Mouse (Mus musculus) CH12.LX (cell line): ENCODE data around the gene Ly6g5b. TPM values are rescaled to one million over a fixed set of nuclear protein-coding genes. Genes with fewer than 3 reads are reported as not detected.

Experiments
- DNase-seq: peaks from one replicate; pipeline ENCODE4 v3.0.0-alpha.2; 2013; ENCODE audit errors: extremely low read depth
- H3K27ac ChIP-seq: 2 replicates; pipeline ENCODE4 v1.5.1; 2012; ENCODE audit warnings: low read depth, mild to moderate bottlenecking, control low read depth, moderate library complexity; ENCODE audit not compliant: insufficient read depth
- H3K27me3 ChIP-seq: replicated peaks from 2 replicates; pipeline ENCODE3; 2012; ENCODE audit warnings: inconsistent platforms
- H3K36me3 ChIP-seq, 2 experiments: replicated peaks in 1 of 2; 2 replicates each; pipeline versions ENCODE3 to v1.6.1; 2012; ENCODE audit warnings: inconsistent platforms in 1 of 2, low read length in 1 of 2, mild to moderate bottlenecking in 1 of 2, mixed read lengths in 1 of 2, moderate library complexity in 1 of 2; ENCODE audit not compliant: control insufficient read depth in 1 of 2, insufficient read depth in 1 of 2
- H3K4me1 ChIP-seq, 2 experiments: 2 replicates each; pipeline ENCODE4 v1.6.1; 2012; ENCODE audit warnings: inconsistent platforms in 1 of 2, moderate library complexity in 1 of 2; ENCODE audit not compliant: insufficient read depth in 2 of 2, control insufficient read depth in 1 of 2
- H3K4me2 ChIP-seq: 2 replicates; pipeline ENCODE4 v1.6.1; 2012; ENCODE audit warnings: low read depth, mild to moderate bottlenecking, control low read depth; ENCODE audit not compliant: poor library complexity, insufficient read depth, severe bottlenecking
- H3K4me3 ChIP-seq, 3 experiments: fragments of 150-350 bp in 1 of 3; sonication (generic) in 1 of 3; replicated peaks in 1 of 3; 2 replicates each; pipeline versions ENCODE3 to v1.5.1; 2011 to 2012; ENCODE audit warnings: low read depth in 2 of 3, low read length in 2 of 3, mild to moderate bottlenecking in 2 of 3, moderate library complexity in 2 of 3, control low read depth in 1 of 3, improper control_type of control experiment in 1 of 3, inconsistent platforms in 1 of 3, mixed read lengths in 1 of 3; ENCODE audit not compliant: poor library complexity in 1 of 3
- H3K79me2 ChIP-seq: replicated peaks from 2 replicates; pipeline ENCODE4 v1.6.1; 2012; ENCODE audit warnings: mild to moderate bottlenecking, moderate library complexity; ENCODE audit not compliant: control insufficient read depth, poor library complexity, insufficient read depth, severe bottlenecking; ENCODE audit errors: extremely low read depth
- H3K9ac ChIP-seq: 2 replicates; pipeline ENCODE4 v1.6.1; 2012; ENCODE audit warnings: low read depth, mild to moderate bottlenecking, control low read depth, moderate library complexity; ENCODE audit not compliant: insufficient read depth
- H3K9me3 ChIP-seq: replicated peaks from 2 replicates; pipeline ENCODE3; 2012; ENCODE audit warnings: low read length, inconsistent platforms, mixed read lengths
- BHLHE40 ChIP-seq: IDR thresholded peaks from 2 replicates; pipeline ENCODE4 v1.6.1; 2011; ENCODE audit warnings: mild to moderate bottlenecking, low read depth, low read length, improper control_type of control experiment
- CHD2 ChIP-seq: IDR thresholded peaks from 2 replicates; pipeline ENCODE4 v1.6.1; 2011; ENCODE audit warnings: low read length, improper control_type of control experiment
- CTCF ChIP-seq, 2 experiments: IDR thresholded peaks in 1 of 2; conservative IDR thresholded peaks in 1 of 2; 2 replicates each; pipeline ENCODE4 v1.5.1; 2011 to 2012; ENCODE audit warnings: low read depth in 2 of 2, low read length in 2 of 2, improper control_type of control experiment in 1 of 2, inconsistent platforms in 1 of 2, mild to moderate bottlenecking in 1 of 2, moderate library complexity in 1 of 2
- E2F4 ChIP-seq: IDR thresholded peaks from 2 replicates; pipeline ENCODE4 v1.6.1; 2011; ENCODE audit warnings: low read depth, low read length, improper control_type of control experiment; ENCODE audit not compliant: insufficient replicate concordance
- EP300 ChIP-seq: IDR thresholded peaks from 2 replicates; pipeline ENCODE4 v1.6.1; 2011; ENCODE audit warnings: low read length, improper control_type of control experiment
- ETS1 ChIP-seq: conservative IDR thresholded peaks from 2 replicates; pipeline ENCODE4 v1.6.1; 2012; ENCODE audit warnings: low read depth, mild to moderate bottlenecking, inconsistent platforms, low read length, improper control_type of control experiment, moderate library complexity
- GABPA ChIP-seq: IDR thresholded peaks from 2 replicates; pipeline ENCODE4 v1.6.1; 2012; ENCODE audit warnings: low read depth, low read length, improper control_type of control experiment, inconsistent platforms; ENCODE audit not compliant: insufficient replicate concordance
- JUN ChIP-seq: IDR thresholded peaks from 2 replicates; pipeline ENCODE4 v1.6.1; 2011; ENCODE audit warnings: low read depth, mild to moderate bottlenecking, low read length, improper control_type of control experiment, moderate library complexity; ENCODE audit not compliant: insufficient read depth
- JUND ChIP-seq: conservative IDR thresholded peaks from 2 replicates; pipeline ENCODE4 v1.6.1; 2011; ENCODE audit warnings: low read depth, low read length, improper control_type of control experiment
- KAT2A ChIP-seq: IDR thresholded peaks from 2 replicates; pipeline ENCODE4 v1.6.1; 2012; ENCODE audit warnings: low read length, improper control_type of control experiment, inconsistent platforms; ENCODE audit not compliant: insufficient replicate concordance
- MAFK ChIP-seq: IDR thresholded peaks from 2 replicates; pipeline ENCODE4 v1.6.1; 2011; ENCODE audit warnings: low read length, improper control_type of control experiment; ENCODE audit not compliant: insufficient replicate concordance
- MAX ChIP-seq: IDR thresholded peaks from 2 replicates; pipeline ENCODE4 v1.6.1; 2011; ENCODE audit warnings: low read length, improper control_type of control experiment
- MAZ ChIP-seq: IDR thresholded peaks from 2 replicates; pipeline ENCODE4 v1.6.1; 2012; ENCODE audit warnings: low read depth, mild to moderate bottlenecking, inconsistent platforms, low read length, improper control_type of control experiment, moderate library complexity
- MEF2A ChIP-seq: IDR thresholded peaks from 2 replicates; pipeline ENCODE4 v1.6.1; 2014; ENCODE audit warnings: low read depth, mild to moderate bottlenecking, inconsistent platforms, low read length, improper control_type of control experiment, borderline replicate concordance
- NRF1 ChIP-seq: IDR thresholded peaks from 2 replicates; pipeline ENCODE4 v1.6.1; 2014; ENCODE audit warnings: low read depth, mild to moderate bottlenecking, inconsistent platforms, low read length, improper control_type of control experiment, moderate library complexity
- PAX5 ChIP-seq: IDR thresholded peaks from 2 replicates; pipeline ENCODE4 v1.6.1; 2012; ENCODE audit warnings: low read length, inconsistent platforms, mixed read lengths
- POLR2AphosphoS2 ChIP-seq: IDR thresholded peaks from 2 replicates; pipeline ENCODE4 v1.6.1; 2011; ENCODE audit warnings: low read depth, low read length, improper control_type of control experiment
- RCOR1 ChIP-seq: conservative IDR thresholded peaks from 2 replicates; pipeline ENCODE4 v1.6.1; 2012; ENCODE audit warnings: low read depth, mild to moderate bottlenecking, inconsistent platforms, low read length, improper control_type of control experiment
- SMC3 ChIP-seq: IDR thresholded peaks from 2 replicates; pipeline ENCODE4 v1.6.1; 2011; ENCODE audit warnings: low read depth, low read length, improper control_type of control experiment
- TBP ChIP-seq: conservative IDR thresholded peaks from 2 replicates; pipeline ENCODE4 v1.6.1; 2011; ENCODE audit warnings: low read depth, low read length, improper control_type of control experiment
- TCF12 ChIP-seq: IDR thresholded peaks from 2 replicates; pipeline ENCODE4 v1.6.1; 2014; ENCODE audit warnings: low read depth, mild to moderate bottlenecking, inconsistent platforms, low read length, improper control_type of control experiment
- USF1 ChIP-seq: IDR thresholded peaks from 2 replicates; pipeline ENCODE4 v1.6.1; 2014; ENCODE audit warnings: low read depth, mild to moderate bottlenecking, inconsistent platforms, low read length, improper control_type of control experiment
- ZMIZ1 ChIP-seq: IDR thresholded peaks from 2 replicates; pipeline ENCODE4 v1.6.1; 2012; ENCODE audit warnings: low read depth, mild to moderate bottlenecking, inconsistent platforms, low read length, improper control_type of control experiment
- dilution Hi-C: fragments of 300-500 bp; cut with MboI; formaldehyde crosslinking; loops from 2 replicates; pipeline ENCODE4 v1.14.3; 2020; ENCODE audit warnings: low sequenced_read_pairs; ENCODE audit not compliant: extremely low pct_unique_long_range_greater_than_20kb, extremely low pct_ligation_motif_present
- in situ Hi-C: fragments of 300-500 bp; cut with MboI; formaldehyde crosslinking; loops from 3 replicates; pipeline ENCODE4 v1.14.3; 2019; ENCODE audit warnings: low sequenced_read_pairs, low pct_ligation_motif_present, low pct_unique_long_range_greater_than_20kb, mixed read lengths
- polyA plus RNA-seq: library from polyadenylated mRNA; unstranded; fragments of >175 nt; gene quantifications from 2 replicates; pipeline ENCODE4 v1.2.1, GENCODE M21; 2012; ENCODE audit warnings: low read depth; ENCODE audit not compliant: insufficient read length
- total RNA-seq, 2 experiments: library from RNA; depleted of rRNA; stranded (reverse); fragments of 300-350 nt in 1 of 2; fragments of >200 nt in 1 of 2; gene quantifications; 2 replicates each; pipeline ENCODE4 v1.2.3; 2012 to 2014

Ly6g5b gene
- total and polyA plus RNA-seq, 3 experiments, result 0.30 to 1.1 (median 0.91) TPM

DNA sequence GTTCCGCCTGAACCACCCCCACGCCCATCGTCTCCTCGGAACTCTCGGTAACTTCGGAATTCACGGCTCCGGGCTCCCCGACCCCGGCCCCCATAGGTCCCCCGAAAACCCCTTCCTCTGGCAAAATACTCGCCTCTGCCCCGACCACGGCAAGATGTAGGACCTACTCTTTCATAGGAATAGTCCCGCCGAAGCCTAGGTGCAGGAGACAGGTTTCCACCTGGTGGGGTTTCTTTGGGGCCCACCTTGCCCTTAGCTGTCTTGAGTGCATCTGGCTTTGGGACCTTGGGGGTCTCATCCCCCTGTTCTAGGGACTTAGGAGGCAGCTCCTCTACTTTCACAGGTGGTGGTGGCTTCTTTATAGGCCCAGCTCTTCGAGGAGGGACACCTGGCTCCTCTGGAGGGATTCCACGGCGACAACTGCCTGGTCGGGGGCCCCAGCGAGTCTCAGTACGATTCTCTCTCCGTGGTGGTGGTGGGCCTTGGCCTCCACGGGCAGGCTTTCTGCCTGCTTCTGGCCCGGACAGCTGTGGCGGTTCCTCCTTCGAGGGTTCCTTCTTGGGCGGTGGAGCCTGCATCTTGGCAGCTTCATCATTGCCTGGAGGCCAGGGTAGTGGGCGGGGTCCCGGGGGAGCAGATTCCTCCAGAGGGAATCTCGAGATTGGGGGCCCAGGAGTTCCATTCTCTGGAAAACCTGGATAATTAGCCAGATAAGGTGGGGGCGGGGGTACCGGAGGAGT is 41.4 kb upstream of the Ly6g5b start:
- H3K9me3 ChIP-seq, result no peaks in the 10 kb centered on the region
- DNase-seq, result no peak
- H3K79me2 ChIP-seq, result peaks cover 37% of the 10 kb centered on the region
- H3K4me1 ChIP-seq, result peaks cover 0 to 12% of the 10 kb centered on the region in 2 experiments; a peak in 2 of 4 replicates
- H3K4me2 ChIP-seq, result no peak overlapping the region
- H3K36me3 ChIP-seq, result peaks cover 97 to 99% of the 10 kb centered on the region in 2 experiments
- no peak overlapping the region for H3K27ac ChIP-seq
- H3K9ac ChIP-seq, result no peak overlapping the region
- no peak overlapping the region for H3K4me3 ChIP-seq
- TF ChIP-seq SMC3, result no peak
- TF ChIP-seq JUND, result no peak
- no peak for TF ChIP-seq MEF2A
- TF ChIP-seq RCOR1, result no peak
- no peak for TF ChIP-seq CTCF (conservative IDR thresholded peaks at IDR 0.05 in 1 of 2, IDR thresholded peaks at IDR 0.05 in 1 of 2; ENCODE audit: low read depth in 2 of 2, low read length in 2 of 2)
- TF ChIP-seq POLR2AphosphoS2, result no peak
- no peak for TF ChIP-seq USF1
- H3K27me3 ChIP-seq, result no peaks in the 10 kb centered on the region
- in situ Hi-C loops, result no loop called here
- dilution Hi-C loops, result no loop called here

DNA sequence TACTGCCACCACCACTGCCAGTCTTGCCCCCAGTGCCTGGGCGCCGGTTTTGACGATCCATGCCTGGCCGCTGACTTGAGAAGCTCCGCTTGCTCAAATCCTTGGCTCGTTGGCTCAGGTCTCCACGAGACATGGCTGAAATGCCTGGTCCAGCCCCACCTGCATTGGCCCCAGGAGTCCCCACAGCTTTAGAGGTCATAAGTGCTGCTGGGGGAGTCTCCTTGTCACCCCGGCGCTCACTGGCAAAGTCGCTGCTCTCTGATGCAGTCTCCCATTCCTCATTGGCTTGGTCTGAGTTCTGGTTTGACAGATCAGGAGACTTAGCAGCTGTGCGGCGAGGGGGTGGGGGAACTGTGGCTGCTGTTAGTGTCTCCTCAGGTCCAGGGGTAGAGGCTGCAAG is 40.2 kb upstream of the Ly6g5b start:
- no peak overlapping the region for H3K9ac ChIP-seq
- no peak for DNase-seq
- dilution Hi-C loops (no loop called here), in situ Hi-C loops (no loop called here)
- H3K27me3 ChIP-seq, result no peaks in the 10 kb centered on the region
- no peak overlapping the region for H3K27ac ChIP-seq
- no peak overlapping the region for H3K4me3 ChIP-seq
- H3K4me1 ChIP-seq, result no peaks in the 10 kb centered on the region
- TF ChIP-seq SMC3 (no peak), RCOR1 (no peak), CHD2 (no peak), EP300 (no peak), E2F4 (no peak), GABPA (no peak), MAX (no peak), USF1 (no peak), MAZ (no peak), MAFK (no peak), ETS1 (no peak), NRF1 (no peak), ZMIZ1 (no peak), TCF12 (no peak), TBP (no peak), BHLHE40 (no peak), KAT2A (no peak), JUN (no peak), PAX5 (no peak)
- H3K9me3 ChIP-seq, result no peaks in the 10 kb centered on the region
- H3K4me2 ChIP-seq, result no peak overlapping the region
- H3K36me3 ChIP-seq, result peaks cover 92 to 94% of the 10 kb centered on the region in 2 experiments
- peaks cover 26% of the 10 kb centered on the region for H3K79me2 ChIP-seq
